Mouse (Mus musculus) heart, embryonic 10.5 days (tissue): ENCODE measurements at regions not wholly inside any gene's neighbourhood (a gene's known extent, or its start where the extent isn't known, plus 50 kb on each side); places are given as distances from the start of the nearest gene placed in this dataset.

Source experiments
- DNase-seq: peaks from one replicate; pipeline ENCODE4 v3.0.0-alpha.2; 2017; ENCODE audit warnings: low spot score
- H3K27ac ChIP-seq: fragments of 300-500 bp; sonication (generic); 2 replicates; pipeline ENCODE4 v1.5.1; 2016; ENCODE audit warnings: mild to moderate bottlenecking
- H3K27me3 ChIP-seq: fragments of 300-500 bp; sonication (generic); 2 replicates; pipeline ENCODE4 v1.6.1; 2016; ENCODE audit warnings: mild to moderate bottlenecking; ENCODE audit not compliant: poor library complexity, insufficient read depth, severe bottlenecking
- H3K36me3 ChIP-seq: fragments of 300-500 bp; sonication (generic); 2 replicates; pipeline ENCODE4 v1.6.1; 2016; ENCODE audit warnings: mild to moderate bottlenecking, moderate library complexity
- H3K4me1 ChIP-seq: fragments of 300-500 bp; sonication (generic); 2 replicates; pipeline ENCODE4 v1.6.1; 2016; ENCODE audit warnings: mild to moderate bottlenecking
- H3K4me3 ChIP-seq: fragments of 300-500 bp; sonication (generic); 2 replicates; pipeline ENCODE4 v1.5.1; 2016; ENCODE audit warnings: mild to moderate bottlenecking, moderate library complexity
- H3K9me3 ChIP-seq: fragments of 300-500 bp; sonication (generic); 2 replicates; pipeline ENCODE4 v1.6.1; 2016; ENCODE audit warnings: mild to moderate bottlenecking, moderate library complexity
- WGBS: fragments of 180-500 bp; shearing (Covaris S2); methylation state at CpG from one replicate; pipeline ENCODE4 v1.1.7; 2016; 5-methylcytosine and 5-hydroxymethylcytosine counted together

GRCm38 (mm10) chr6:98575227-98575626 lies 232.7 kb upstream of the Gm765 start:
- no peaks in the 10 kb centered on the region for H3K9me3 ChIP-seq
- no peaks in the 10 kb centered on the region for H3K36me3 ChIP-seq
- H3K4me1 ChIP-seq, result no peaks in the 10 kb centered on the region
- DNase-seq, result no peak
- no peaks in the 10 kb centered on the region for H3K27me3 ChIP-seq
- no peak overlapping the region for H3K27ac ChIP-seq
- whole genome bisulfite sequencing, result 89% methylated on average over 1 of the region's 1 CpGs
- H3K4me3 ChIP-seq, result no peak overlapping the region

- Histone ChIP-seq H3K36me3 (no peaks in the 10 kb centered on the region), H3K27me3 (no peaks in the 10 kb centered on the region), H3K9me3 (no peaks in the 10 kb centered on the region), H3K27ac (no peak overlapping the region), H3K4me3 (no peak overlapping the region), H3K4me1 (no peaks in the 10 kb centered on the region)
- DNase-seq, result no peak
- 84% methylated on average over 1 of the region's 1 CpGs for WGBS
These were observed 213.1 kb upstream of the Gm765 start for GRCm38 (mm10) chr6:98555702-98556101.

DNA sequence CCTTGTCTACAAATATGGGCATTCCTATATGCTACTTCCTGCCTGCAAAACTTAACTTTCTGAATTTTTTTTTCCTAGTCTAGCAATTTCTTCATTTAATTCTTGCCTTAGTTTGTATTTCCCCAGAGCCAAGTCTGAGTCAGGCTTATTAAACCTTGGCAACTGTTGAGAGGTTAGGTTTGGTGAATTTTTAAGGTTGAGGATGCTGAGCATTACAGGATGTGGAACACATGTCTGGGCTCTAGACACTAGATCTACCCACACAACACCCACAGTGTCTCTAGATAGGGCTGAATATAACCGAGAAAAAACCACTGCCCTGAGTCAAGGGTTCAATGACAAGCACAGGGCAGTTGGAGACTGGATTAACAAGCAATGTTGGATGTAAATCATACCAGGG lies 211.4 kb upstream of the Gm765 start:
- WGBS, result 61% methylated on average over 1 of the region's 1 CpGs
- no peak for DNase-seq
- Histone ChIP-seq H3K36me3 (no peaks in the 10 kb centered on the region), H3K4me1 (no peaks in the 10 kb centered on the region), H3K27ac (no peak overlapping the region), H3K9me3 (no peaks in the 10 kb centered on the region), H3K27me3 (no peaks in the 10 kb centered on the region), H3K4me3 (no peak overlapping the region)

GRCm38 (mm10) chr6:98551781-98552180 lies 209.2 kb upstream of the Gm765 start:
- Histone ChIP-seq H3K27me3 (no peaks in the 10 kb centered on the region), H3K9me3 (no peaks in the 10 kb centered on the region), H3K27ac (no peak overlapping the region), H3K4me3 (no peak overlapping the region), H3K4me1 (no peaks in the 10 kb centered on the region), H3K36me3 (no peaks in the 10 kb centered on the region)
- no peak for DNase-seq
- 81% methylated on average over 3 of the region's 3 CpGs for WGBS

DNA sequence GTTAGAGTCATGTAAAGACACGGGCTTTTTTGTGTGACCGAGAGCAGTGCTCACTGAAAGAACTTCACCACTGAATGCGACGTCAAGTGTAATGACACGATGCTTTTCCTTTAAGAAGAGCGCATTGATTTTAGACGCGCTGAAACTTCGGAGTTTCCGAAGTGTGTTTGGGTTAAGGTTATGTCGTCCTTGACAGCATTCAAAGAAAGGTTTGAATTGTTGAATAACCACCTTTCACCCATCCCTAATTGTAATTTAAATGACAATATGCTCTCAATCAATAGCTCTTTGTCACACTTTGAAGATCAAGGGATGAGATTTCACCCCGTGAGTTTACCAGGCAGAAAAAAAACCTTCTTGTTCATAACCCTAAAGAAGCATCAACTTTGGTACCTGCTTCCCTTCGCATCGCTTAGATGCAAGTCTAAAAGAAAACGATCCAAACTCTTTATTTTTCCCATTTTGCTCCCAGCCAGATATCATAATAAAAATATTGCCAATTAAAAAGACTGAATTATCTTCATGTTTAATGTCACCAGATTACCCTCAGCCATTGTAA lies 184.4 kb upstream of the Gm765 start:
- Histone ChIP-seq H3K27ac (no peak overlapping the region), H3K27me3 (no peaks in the 10 kb centered on the region), H3K4me1 (no peaks in the 10 kb centered on the region), H3K36me3 (no peaks in the 10 kb centered on the region), H3K9me3 (no peaks in the 10 kb centered on the region), H3K4me3 (no peak overlapping the region)
- DNase-seq, result no peak
- 74% methylated on average over 15 of the region's 15 CpGs for WGBS

DNA sequence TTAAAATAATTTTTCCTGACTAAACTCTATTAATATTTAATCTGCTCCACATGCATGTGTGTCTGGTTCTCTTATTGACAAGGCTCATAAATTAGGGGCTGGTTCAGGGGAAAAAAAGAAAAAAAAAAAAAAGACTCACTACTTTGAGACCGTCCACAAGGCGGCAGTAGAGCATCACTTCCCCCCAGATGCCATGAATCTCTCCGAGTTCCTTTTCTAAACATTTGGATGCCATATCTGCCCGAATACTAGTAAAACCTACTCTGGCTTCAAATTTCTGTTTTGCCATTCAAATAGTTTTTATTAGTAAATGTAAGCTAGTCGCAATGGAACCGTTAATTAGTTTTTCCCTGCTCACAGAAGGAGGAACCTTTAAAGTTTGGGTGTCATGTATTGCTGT lies 182.7 kb upstream of the Gm765 start:
- H3K27ac ChIP-seq, result no peak overlapping the region
- WGBS, result 8% methylated on average over 6 of the region's 6 CpGs

GRCm38 (mm10) chr6:98524659-98525058 lies 182.1 kb upstream of the Gm765 start:
- H3K36me3 ChIP-seq, result no peaks in the 10 kb centered on the region
- H3K9me3 ChIP-seq, result no peaks in the 10 kb centered on the region
- H3K27ac ChIP-seq, result no peak overlapping the region
- H3K27me3 ChIP-seq, result no peaks in the 10 kb centered on the region
- no peaks in the 10 kb centered on the region for H3K4me1 ChIP-seq
- 82% methylated on average over 2 of the region's 2 CpGs for WGBS
- no peak overlapping the region for H3K4me3 ChIP-seq
- no peak for DNase-seq

More for the DNA sequence above, 182.7 kb upstream of the Gm765 start:
- H3K36me3 ChIP-seq, result no peaks in the 10 kb centered on the region
- no peak overlapping the region for H3K4me3 ChIP-seq
- no peak for DNase-seq
- H3K4me1 ChIP-seq, result no peaks in the 10 kb centered on the region
- no peaks in the 10 kb centered on the region for H3K27me3 ChIP-seq
- H3K9me3 ChIP-seq, result no peaks in the 10 kb centered on the region

GRCm38 (mm10) chr6:98521526-98521925 lies 179.0 kb upstream of the Gm765 start:
- Histone ChIP-seq H3K4me1 (no peaks in the 10 kb centered on the region), H3K27ac (no peak overlapping the region), H3K4me3 (no peak overlapping the region), H3K36me3 (no peaks in the 10 kb centered on the region), H3K27me3 (no peaks in the 10 kb centered on the region), H3K9me3 (no peaks in the 10 kb centered on the region)
- no peak for DNase-seq
- 73% methylated on average over 10 of the region's 10 CpGs for WGBS

GRCm38 (mm10) chr6:98514826-98515225 lies 172.3 kb upstream of the Gm765 start:
- H3K36me3 ChIP-seq, result no peaks in the 10 kb centered on the region
- WGBS, result 77% methylated on average over 3 of the region's 3 CpGs
- H3K4me3 ChIP-seq, result no peak overlapping the region
- H3K9me3 ChIP-seq, result no peaks in the 10 kb centered on the region
- H3K27ac ChIP-seq, result no peak overlapping the region
- no peak for DNase-seq
- peaks cover 8% of the 10 kb centered on the region for H3K4me1 ChIP-seq
- H3K27me3 ChIP-seq, result no peaks in the 10 kb centered on the region

GRCm38 (mm10) chr6:98514376-98514775 lies 171.8 kb upstream of the Gm765 start:
- Histone ChIP-seq H3K4me1 (peaks cover 8% of the 10 kb centered on the region), H3K36me3 (no peaks in the 10 kb centered on the region), H3K27me3 (no peaks in the 10 kb centered on the region), H3K9me3 (no peaks in the 10 kb centered on the region), H3K4me3 (no peak overlapping the region), H3K27ac (no peak overlapping the region)
- DNase-seq, result no peak
- 40% methylated on average over 7 of the region's 7 CpGs for WGBS

GRCm38 (mm10) chr6:98513217-98513616 lies 170.7 kb upstream of the Gm765 start:
- WGBS, result 18% methylated on average over 3 of the region's 3 CpGs
- no peak for DNase-seq

DNA sequence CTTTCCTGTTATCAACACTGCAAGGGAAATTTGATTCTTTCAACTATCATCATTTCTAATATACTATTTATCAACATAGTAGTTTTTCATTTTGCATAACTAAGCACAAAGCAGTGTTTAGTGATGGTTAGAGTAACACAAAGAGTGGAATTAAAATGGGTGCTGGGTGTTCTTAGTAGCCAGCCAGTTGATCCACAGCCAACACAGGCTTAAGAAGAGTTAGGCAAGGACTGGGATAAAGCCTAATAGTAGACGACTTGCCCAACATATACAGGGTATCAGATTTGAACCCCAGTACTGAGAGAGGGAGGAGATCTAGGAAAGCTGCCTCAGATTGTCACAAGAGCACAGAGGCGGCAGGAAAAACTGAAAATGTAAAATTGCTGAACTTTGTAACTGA lies 160.2 kb upstream of the Gm765 start:
- no peaks in the 10 kb centered on the region for H3K36me3 ChIP-seq
- H3K4me1 ChIP-seq, result no peaks in the 10 kb centered on the region
- WGBS, result 66% methylated on average over 2 of the region's 2 CpGs
- DNase-seq, result no peak
- H3K27ac ChIP-seq, result no peak overlapping the region
- no peak overlapping the region for H3K4me3 ChIP-seq
- H3K9me3 ChIP-seq, result no peaks in the 10 kb centered on the region
- H3K27me3 ChIP-seq, result no peaks in the 10 kb centered on the region

More at GRCm38 (mm10) chr6:98513217-98513616, 170.7 kb upstream of the Gm765 start:
- no peak overlapping the region for H3K4me3 ChIP-seq
- H3K27ac ChIP-seq, result no peak overlapping the region
- no peaks in the 10 kb centered on the region for H3K27me3 ChIP-seq
- peaks cover 8% of the 10 kb centered on the region for H3K4me1 ChIP-seq
- H3K9me3 ChIP-seq, result no peaks in the 10 kb centered on the region
- no peaks in the 10 kb centered on the region for H3K36me3 ChIP-seq

GRCm38 (mm10) chr6:98499721-98500120 lies 157.2 kb upstream of the Gm765 start:
- 76% methylated on average over 5 of the region's 5 CpGs for WGBS
- Histone ChIP-seq H3K4me3 (no peak overlapping the region), H3K27ac (no peak overlapping the region), H3K4me1 (no peaks in the 10 kb centered on the region), H3K36me3 (no peaks in the 10 kb centered on the region), H3K9me3 (no peaks in the 10 kb centered on the region), H3K27me3 (no peaks in the 10 kb centered on the region)
- DNase-seq, result no peak

- no peak overlapping the region for H3K27ac ChIP-seq
- 80% methylated on average over 3 of the region's 3 CpGs for WGBS
- DNase-seq, result no peak
- no peaks in the 10 kb centered on the region for H3K4me1 ChIP-seq
- no peaks in the 10 kb centered on the region for H3K27me3 ChIP-seq
- H3K9me3 ChIP-seq, result no peaks in the 10 kb centered on the region
- no peak overlapping the region for H3K4me3 ChIP-seq
- H3K36me3 ChIP-seq, result no peaks in the 10 kb centered on the region
These were observed 144.1 kb upstream of the Gm765 start for GRCm38 (mm10) chr6:98486626-98487025.
